Mouse (Mus musculus) forebrain, embryonic 11.5 days (tissue): ENCODE data around the gene Ttll6. TPM values are rescaled to one million over a fixed set of nuclear protein-coding genes. Genes with fewer than 3 reads are reported as not detected.
A peak's percentile ranks its signal among the peaks of the same experiment; 100 is the strongest.

Source experiments
- ATAC-seq: fragments of 200-750 bp; cut with Nextera tagmentation; replicated peaks from 2 replicates; pipeline ENCODE4 v1.8.0; 2017; ENCODE audit warnings: moderate TSS enrichment; ENCODE audit not compliant: low FRiP score
- DNase-seq: peaks from one replicate; pipeline ENCODE4 v3.0.0-alpha.2; 2017; ENCODE audit warnings: low spot score
- H3K27ac ChIP-seq: fragments of 300-500 bp; sonication (generic); 2 replicates; pipeline ENCODE4 v1.5.1; 2014; ENCODE audit warnings: low read depth, low read length
- H3K27me3 ChIP-seq: fragments of 300-500 bp; sonication (generic); 2 replicates; pipeline ENCODE4 v1.6.1; 2014; ENCODE audit warnings: mild to moderate bottlenecking, low read length, mixed read lengths; ENCODE audit not compliant: control insufficient read depth, insufficient read depth
- H3K36me3 ChIP-seq: fragments of 300-500 bp; sonication (generic); 2 replicates; pipeline ENCODE4 v1.6.1; 2014; ENCODE audit warnings: mild to moderate bottlenecking, low read length, moderate library complexity, mixed read lengths; ENCODE audit not compliant: control insufficient read depth, insufficient read depth
- H3K4me1 ChIP-seq: fragments of 300-500 bp; sonication (generic); replicated peaks from 2 replicates; pipeline ENCODE4 v1.6.1; 2014; ENCODE audit warnings: low read length, mixed read lengths; ENCODE audit not compliant: control insufficient read depth, insufficient read depth
- H3K4me2 ChIP-seq: fragments of 300-500 bp; sonication (generic); 2 replicates; pipeline ENCODE4 v1.6.1; 2014; ENCODE audit warnings: low read depth, mild to moderate bottlenecking, low read length, moderate library complexity, mixed read lengths; ENCODE audit not compliant: severe bottlenecking
- H3K4me3 ChIP-seq: fragments of 300-500 bp; sonication (generic); 2 replicates; pipeline ENCODE4 v1.5.1; 2014; ENCODE audit warnings: low read depth, low read length
- H3K9ac ChIP-seq: fragments of 300-500 bp; sonication (generic); 2 replicates; pipeline ENCODE4 v1.6.1; 2014; ENCODE audit warnings: low read length
- H3K9me3 ChIP-seq: fragments of 300-500 bp; sonication (generic); 2 replicates; pipeline ENCODE4 v1.6.1; 2016; ENCODE audit warnings: low read length, mixed read lengths; ENCODE audit not compliant: control insufficient read depth
- WGBS: fragments of 180-500 bp; shearing (Covaris S2); extraction: QIAGEN DNeasy Blood & Tissue Kit; methylation state at CpG from one replicate; pipeline ENCODE4 v1.1.7; 2014; 5-methylcytosine and 5-hydroxymethylcytosine counted together
- polyA plus RNA-seq: library from polyadenylated mRNA; unstranded; fragments of >200 nt; fragmentation: Nextera tagmentation; extraction: Ambion mirVana; gene quantifications from 2 replicates; pipeline ENCODE4 v1.2.1, GENCODE M21; 2014

Ttll6 gene
- polyA plus RNA-seq, 1 experiment from 2014 or later, result not detected

DNA sequence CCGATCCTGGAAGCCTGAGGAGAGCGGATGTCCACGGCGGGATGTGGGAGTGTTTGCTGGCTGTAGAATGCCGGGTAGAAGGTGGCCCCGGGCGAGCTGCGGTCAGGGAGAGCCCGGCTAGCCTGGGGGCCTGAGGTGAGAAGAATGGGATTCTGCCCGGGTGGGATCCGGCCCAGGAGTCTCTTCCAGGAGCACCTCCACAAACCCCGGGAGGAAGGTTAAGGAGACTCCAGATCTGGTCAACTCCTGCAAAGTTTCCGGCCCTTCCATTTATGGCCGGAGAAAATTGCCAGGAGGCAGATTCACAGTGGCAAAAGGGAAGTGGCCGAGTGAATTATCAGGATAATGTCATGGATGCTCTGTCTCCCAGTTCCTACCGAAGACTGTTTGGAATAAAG is 70.2 kb downstream of the Ttll6 start:
- DNase-seq (peak; percentile 56), ATAC-seq (no peak)
- WGBS, result 1% methylated on average over 16 of the region's 16 CpGs
- no peaks in the 10 kb centered on the region for H3K36me3 ChIP-seq
- no peak overlapping the region for H3K4me3 ChIP-seq
- H3K4me1 ChIP-seq, result no peaks in the 10 kb centered on the region
- H3K27me3 ChIP-seq, result peaks cover 97% of the 10 kb centered on the region
- no peaks in the 10 kb centered on the region for H3K9me3 ChIP-seq
- H3K27ac ChIP-seq, result no peak overlapping the region
- no peak overlapping the region for H3K9ac ChIP-seq
- H3K4me2 ChIP-seq, result no peak overlapping the region

DNA sequence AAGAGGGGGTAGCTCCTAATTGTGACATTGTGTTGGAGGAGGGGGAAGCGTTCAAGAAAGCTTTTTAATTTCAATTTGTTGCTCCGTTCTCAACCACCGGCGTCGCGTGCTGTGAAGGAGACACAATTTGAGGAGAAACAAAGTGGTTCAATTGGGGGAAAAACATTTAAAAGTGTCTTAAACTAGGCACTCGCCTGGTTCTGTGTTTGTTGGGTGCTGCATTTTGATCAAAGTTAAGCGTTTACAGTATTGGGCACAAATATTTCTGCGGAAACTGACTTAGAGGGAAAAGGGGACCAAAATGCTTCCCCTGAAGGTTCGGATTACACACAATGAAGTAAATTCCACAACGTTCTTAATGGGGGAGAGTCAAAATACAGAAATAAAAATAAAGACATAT is 70.8 kb downstream of the Ttll6 start:
- Histone ChIP-seq H3K27ac (no peak overlapping the region), H3K4me2 (no peak overlapping the region), H3K27me3 (peaks cover 91% of the 10 kb centered on the region), H3K4me3 (no peak overlapping the region), H3K9me3 (no peaks in the 10 kb centered on the region), H3K9ac (no peak overlapping the region), H3K36me3 (no peaks in the 10 kb centered on the region), H3K4me1 (no peaks in the 10 kb centered on the region)
- DNase-seq, result no peak
- 1% methylated on average over 11 of the region's 11 CpGs for WGBS
- ATAC-seq, result no peak

DNA sequence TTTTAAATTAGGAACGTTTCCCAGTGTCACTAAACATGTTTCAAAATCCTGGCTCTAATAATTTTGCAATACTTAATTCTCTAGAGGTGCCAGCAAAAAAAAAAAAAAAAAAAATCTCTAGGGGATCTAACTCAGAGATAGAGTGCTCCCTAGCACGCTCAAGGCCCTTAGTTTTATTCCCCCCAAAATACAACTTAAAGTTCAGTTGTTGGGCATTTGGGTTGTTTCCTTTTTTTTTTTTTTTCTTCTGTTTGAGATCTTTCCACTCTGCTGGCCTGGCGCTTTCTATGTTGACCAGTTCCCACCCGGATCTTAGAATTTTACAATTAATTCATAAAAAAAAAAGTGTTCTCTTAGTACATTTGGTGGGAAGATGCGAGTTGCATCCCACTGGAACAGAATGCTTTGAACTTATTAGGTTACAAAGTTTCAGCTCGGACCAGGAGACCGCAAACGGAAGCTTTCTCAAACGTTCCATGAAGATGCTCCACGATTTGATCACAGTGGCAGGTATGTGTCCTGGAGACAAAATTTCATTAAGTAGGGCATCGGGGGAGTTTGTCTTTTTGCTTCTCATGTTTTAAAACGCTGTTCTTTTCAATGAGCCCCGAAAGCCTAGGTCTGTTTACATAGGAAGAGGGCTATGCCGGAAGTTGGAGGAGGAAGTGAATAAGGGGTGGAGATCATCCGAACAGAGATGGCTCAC is 72.0 kb downstream of the Ttll6 start:
- no peaks in the 10 kb centered on the region for H3K36me3 ChIP-seq
- no peak for ATAC-seq
- H3K27me3 ChIP-seq, result peaks cover 79% of the 10 kb centered on the region
- WGBS, result 5% methylated on average over 15 of the region's 15 CpGs
- no peak overlapping the region for H3K9ac ChIP-seq
- H3K27ac ChIP-seq, result no peak overlapping the region
- no peaks in the 10 kb centered on the region for H3K9me3 ChIP-seq
- no peak for DNase-seq
- no peaks in the 10 kb centered on the region for H3K4me1 ChIP-seq
- no peak overlapping the region for H3K4me3 ChIP-seq
- no peak overlapping the region for H3K4me2 ChIP-seq

Other genes starting within 250 kb of the Ttll6 start
- 0.25 TPM in 1 of 2 replicates, not detected in the other for gene B4galnt2, start 218.9 kb upstream of the Ttll6 start, polyA plus RNA-seq
- gene Igf2bp1, start 127.8 kb upstream of the Ttll6 start, polyA plus RNA-seq, result 109 and 114 TPM in 2 replicates
- gene Gip, start 109.2 kb upstream of the Ttll6 start, polyA plus RNA-seq, result not detected in 2 replicates
- gene Snf8, start 98.9 kb upstream of the Ttll6 start, polyA plus RNA-seq, result 39.4 and 41.4 TPM in 2 replicates
- gene Ube2z, start 68.4 kb upstream of the Ttll6 start, polyA plus RNA-seq, result 22.8 and 26.1 TPM in 2 replicates
- gene Atp5g1, start 58.1 kb upstream of the Ttll6 start, polyA plus RNA-seq, result 440 and 449 TPM in 2 replicates
- not detected in 2 replicates for gene Calcoco2, start 21.8 kb upstream of the Ttll6 start, polyA plus RNA-seq
- not detected in 2 replicates for gene Hoxb13, start 60.5 kb downstream of the Ttll6 start, polyA plus RNA-seq
- not detected in 2 replicates for gene Hoxb9, start 137.7 kb downstream of the Ttll6 start, polyA plus RNA-seq
- not detected in 2 replicates for gene Hoxb8, start 148.1 kb downstream of the Ttll6 start, polyA plus RNA-seq
- gene Hoxb7, start 152.8 kb downstream of the Ttll6 start, polyA plus RNA-seq, result 0.21 TPM in 1 of 2 replicates, not detected in the other
- not detected in 2 replicates for gene Hoxb6, start 158.7 kb downstream of the Ttll6 start, polyA plus RNA-seq
- gene Hoxb5, start 169.6 kb downstream of the Ttll6 start, polyA plus RNA-seq, result 0.21 TPM in 1 of 2 replicates, not detected in the other
- gene Hoxb4, start 184.5 kb downstream of the Ttll6 start, polyA plus RNA-seq, result not detected in 2 replicates
- not detected in 2 replicates for gene Hoxb3, start 189.5 kb downstream of the Ttll6 start, polyA plus RNA-seq
- gene Hoxb2, start 216.7 kb downstream of the Ttll6 start, polyA plus RNA-seq, result 0.12 TPM in 1 of 2 replicates, not detected in the other
- not detected in 2 replicates for gene Hoxb1, start 232.0 kb downstream of the Ttll6 start, polyA plus RNA-seq